Mouse (Mus musculus): Measurements from ENCODE around the gene Rpl22l1.
"Not testable (repeated sequence)": the region's sequence is repeated elsewhere in the genome, so short reads cannot be mapped to it uniquely, and the experiment has no call there.

Rpl22l1 gene

DNA sequence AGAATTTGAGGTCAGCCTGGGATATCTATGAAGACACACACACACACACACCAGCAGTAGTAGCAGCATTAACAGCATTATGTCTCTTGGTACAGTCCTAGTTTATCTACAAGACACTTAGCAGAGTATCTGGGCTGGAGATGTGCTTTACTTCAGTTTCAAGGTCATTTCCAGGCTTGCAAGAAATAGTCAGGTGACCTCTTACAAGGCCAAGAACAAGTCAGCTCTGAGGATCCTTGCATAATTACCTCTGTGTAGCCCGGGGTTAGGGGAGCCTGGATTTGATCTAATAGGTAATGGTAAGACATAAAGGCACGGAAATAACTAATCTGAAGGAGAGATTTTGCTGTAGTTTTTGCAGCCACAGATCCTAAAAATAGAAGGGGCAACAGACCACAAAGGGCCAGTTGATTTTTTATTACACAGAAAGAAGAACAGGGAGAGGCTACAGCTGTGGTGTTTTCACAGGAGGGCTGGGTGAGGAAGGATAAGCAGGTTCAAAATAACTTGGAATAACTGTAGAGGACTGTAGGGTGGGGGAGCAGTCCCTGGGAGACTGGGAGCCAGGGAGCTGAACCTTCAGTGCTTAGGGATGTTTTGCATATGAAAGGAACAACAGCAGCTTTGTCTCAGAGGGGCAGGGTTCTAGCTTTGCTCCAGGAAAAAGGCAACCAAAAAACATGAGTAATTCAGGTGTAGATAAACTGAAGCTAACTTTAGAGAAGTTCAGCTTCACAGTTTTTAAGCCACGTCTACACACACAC, 36.8 kb downstream of the Rpl22l1 start:
- no peak for DNase-seq

DNA sequence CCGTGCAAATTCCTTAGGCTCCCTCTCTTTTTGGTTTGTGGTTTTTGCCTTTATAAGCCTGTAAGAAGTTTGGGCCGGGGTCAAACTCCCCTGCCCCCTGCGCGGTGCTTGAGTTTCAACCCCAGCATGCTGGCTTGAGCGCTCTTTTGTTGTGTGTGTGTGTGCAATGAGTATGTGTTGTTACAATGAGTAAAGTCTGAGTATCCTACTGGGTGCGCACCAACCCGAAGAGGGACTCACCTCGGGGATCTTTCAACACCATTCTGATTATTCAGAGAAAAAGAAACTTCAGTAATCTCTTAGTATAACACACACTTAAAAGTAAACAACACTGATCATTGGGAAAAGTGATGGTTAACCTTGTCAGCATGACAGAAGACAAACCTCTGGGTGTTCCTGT, 38.0 kb downstream of the Rpl22l1 start:
- no peak for DNase-seq

DNA sequence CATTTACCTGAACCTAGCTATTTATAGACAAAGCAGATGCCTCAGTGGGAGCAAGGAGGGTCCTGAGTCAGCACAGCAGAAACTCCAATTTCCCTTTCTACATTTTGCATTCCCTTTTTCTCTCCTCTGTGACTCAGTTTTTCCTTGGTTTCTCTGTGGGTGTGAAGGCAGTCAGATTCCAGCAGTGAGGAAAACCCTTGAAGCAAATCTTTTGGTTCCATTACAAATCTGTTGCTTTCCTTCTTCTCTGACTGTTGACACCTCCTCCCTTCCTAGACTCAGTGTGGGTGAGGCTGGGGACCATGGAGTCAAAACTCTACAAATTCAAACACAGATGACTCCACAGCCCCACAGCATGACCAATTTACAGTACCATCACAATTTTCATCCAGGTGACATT, 41.9 kb downstream of the Rpl22l1 start:
- DNase-seq = no peak

DNA sequence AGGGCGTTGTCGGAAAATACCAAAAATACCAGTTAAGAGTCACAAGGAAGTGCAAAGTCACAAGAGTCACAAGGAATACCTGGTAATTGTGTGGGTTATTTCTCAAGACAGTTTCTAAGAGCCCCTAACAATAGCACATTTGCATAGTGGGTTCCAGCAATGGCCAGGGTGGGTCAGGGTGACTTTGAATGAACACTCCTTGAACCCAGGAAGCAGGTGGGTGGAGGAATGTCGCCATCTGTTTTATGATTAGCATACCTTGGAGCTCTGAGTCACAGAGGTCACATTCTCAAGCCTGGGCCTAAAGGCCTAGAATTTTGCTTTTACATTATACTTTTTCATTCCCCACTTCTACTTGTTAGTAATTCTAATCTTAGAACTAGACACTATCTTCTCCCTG, 46.9 kb downstream of the Rpl22l1 start:
- not testable (repeated sequence) for DNase-seq

Data from kidney, postnatal 25 days (tissue).